Mouse (Mus musculus) B cell, adult 62 days (primary cell): ENCODE results near the gene Vmn1r113. TPM values are rescaled to one million over a fixed set of nuclear protein-coding genes. Genes with fewer than 3 reads are reported as not detected.

Experiments
- total RNA-seq: library from RNA; stranded (reverse); gene quantifications from 4 replicates; pipeline ENCODE4 v1.2.4, GENCODE M21; 2023

The Vmn1r113 gene
- total RNA-seq: not detected in 4 replicates

DNA sequence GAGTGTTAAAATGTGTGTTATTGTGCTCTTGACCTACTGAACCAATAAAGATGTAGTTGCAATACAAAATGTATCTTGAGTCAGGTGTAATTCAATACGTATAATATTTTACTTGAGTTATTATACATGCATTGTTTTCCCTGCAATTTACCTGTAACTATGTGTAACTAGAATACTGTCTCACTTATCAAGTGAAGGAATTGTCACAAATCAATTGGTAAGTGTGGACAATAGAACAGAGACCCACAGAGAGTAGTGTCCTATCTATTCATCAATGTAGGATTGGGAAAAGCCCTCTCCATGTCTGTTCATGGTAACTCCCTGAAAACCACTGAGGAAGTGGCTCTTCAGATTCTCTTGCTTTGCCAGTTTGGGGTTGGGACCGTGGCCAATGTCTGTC, at the start of gene Vmn1r113:
Gene Vmn1r113, plus strand, starts transcription at position 301 of the 400 bp plus-strand sequence.

DNA sequence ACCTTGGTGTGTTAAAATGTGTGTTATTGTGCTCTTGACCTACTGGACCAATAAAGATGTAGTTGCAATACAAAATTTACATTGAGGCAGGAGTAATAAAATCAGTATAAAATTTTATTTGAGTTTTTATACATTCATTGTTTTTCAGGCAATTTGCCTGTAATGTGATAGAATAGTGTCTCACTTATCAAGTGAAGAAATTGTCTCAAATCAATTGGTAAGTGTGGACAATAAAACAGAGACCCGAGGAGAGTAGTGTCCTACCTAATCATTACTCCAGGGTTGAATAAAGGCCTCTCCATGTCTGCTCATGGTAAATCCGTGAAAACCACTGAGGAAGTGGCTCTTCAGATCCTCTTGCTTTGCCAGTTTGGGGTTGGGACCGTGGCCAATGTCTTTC, 16.2 kb upstream of the Vmn1r113 start, which contains the start of gene Vmn1r112:
Gene Vmn1r112, plus strand, starts transcription at position 301 of the 400 bp plus-strand sequence.

DNA sequence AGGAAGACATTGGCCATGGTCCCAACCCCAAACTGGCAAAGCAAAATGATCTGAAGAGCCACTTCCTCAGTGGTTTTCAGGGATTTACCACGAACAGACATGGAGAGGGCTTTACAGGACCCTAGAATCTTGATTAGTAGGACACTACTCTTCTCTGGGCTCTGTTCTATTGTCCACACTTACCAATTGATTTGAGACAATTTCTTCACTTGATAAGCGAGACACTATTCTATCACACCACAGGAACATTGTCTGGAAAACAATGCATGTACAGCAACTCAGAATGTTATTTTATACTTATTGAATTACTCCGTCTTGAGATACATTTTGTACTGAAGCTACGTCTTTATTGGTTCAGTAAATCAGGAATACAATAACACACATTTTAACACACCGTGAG, 25.0 kb downstream of the Vmn1r113 start, which contains the start of gene Vmn1r114:
Gene Vmn1r114, minus strand, starts transcription at position 101 of the 400 bp plus-strand sequence.

Other genes with a start within 250 kb of the Vmn1r113 start
- not detected in 4 replicates for gene Gm5726, start 241.5 kb upstream of the Vmn1r113 start, total RNA-seq
- gene Gm4141, start 211.0 kb upstream of the Vmn1r113 start, total RNA-seq: not detected in 4 replicates
- gene Gm4513, start 188.3 kb upstream of the Vmn1r113 start, total RNA-seq: not detected in 4 replicates
- gene Vmn1r107, start 118.4 kb upstream of the Vmn1r113 start, total RNA-seq: not detected in 4 replicates
- gene Vmn1r111, start 84.1 kb upstream of the Vmn1r113 start, total RNA-seq: not detected in 4 replicates
- not detected in 4 replicates for gene Gm10668, start 56.7 kb upstream of the Vmn1r113 start, total RNA-seq
- gene Vmn1r112, start 16.1 kb upstream of the Vmn1r113 start, total RNA-seq: not detected in 4 replicates
- gene Vmn1r114, start 24.9 kb downstream of the Vmn1r113 start, total RNA-seq: not detected in 4 replicates
- not detected in 4 replicates for gene Vmn1r115, start 57.7 kb downstream of the Vmn1r113 start, total RNA-seq
- not detected in 4 replicates for gene Vmn1r116, start 85.0 kb downstream of the Vmn1r113 start, total RNA-seq
- not detected in 4 replicates for gene Vmn1r117, start 96.8 kb downstream of the Vmn1r113 start, total RNA-seq
- not detected in 4 replicates for gene Vmn1r118, start 125.1 kb downstream of the Vmn1r113 start, total RNA-seq
- not detected in 4 replicates for gene Vmn1r119, start 225.2 kb downstream of the Vmn1r113 start, total RNA-seq